Mouse (Mus musculus): ENCODE results near the gene Spaar. TPM values are rescaled to one million over a fixed set of nuclear protein-coding genes. Genes with fewer than 3 reads are reported as not detected.

The Spaar gene
- total and polyA plus RNA-seq, 3 experiments: 4.4 to 5.2 (median 4.8) TPM

DNA sequence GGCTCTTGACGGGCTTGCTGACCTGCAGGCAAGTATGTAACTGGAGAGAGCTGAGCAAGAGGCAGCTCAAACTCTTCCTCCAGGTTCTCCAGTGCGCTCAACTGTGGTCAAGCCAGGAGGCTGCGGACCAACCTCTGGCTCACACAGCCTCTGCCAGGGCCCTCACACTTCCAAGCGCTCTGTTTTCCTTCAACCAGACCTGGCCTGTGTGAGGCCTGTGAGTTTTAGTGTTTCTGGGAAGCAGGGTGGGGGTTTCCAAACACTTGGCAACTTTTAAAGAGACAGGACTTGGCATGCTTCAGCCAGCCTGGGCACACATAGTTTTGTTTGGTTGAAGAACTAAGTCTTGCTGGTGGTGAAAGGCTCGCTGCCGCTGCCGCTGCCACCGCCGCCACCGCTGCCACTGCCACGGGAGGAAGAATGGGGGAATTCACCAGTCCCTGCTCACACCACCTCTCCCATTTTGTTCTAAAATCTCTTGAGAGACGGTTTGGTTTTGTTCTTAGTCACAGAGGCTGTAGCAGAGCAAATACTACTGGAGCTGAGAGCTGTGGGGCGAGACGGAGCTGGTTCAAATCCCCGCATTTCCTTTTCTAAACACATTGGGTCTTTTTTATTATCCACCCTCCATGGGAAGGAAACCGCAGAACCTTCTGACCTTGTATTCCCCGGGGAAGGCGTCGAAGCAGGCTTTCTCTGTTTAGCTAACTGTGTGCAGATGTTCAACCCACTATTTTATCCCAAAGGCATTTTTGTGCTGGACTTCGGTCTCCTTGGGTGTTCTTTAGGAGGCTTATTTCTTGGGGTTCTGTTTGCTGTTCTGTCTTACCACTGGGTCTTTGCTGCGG is 30.0 kb downstream of the Spaar start:
- intact Hi-C loops (cut with DNase I): no loop called here
- peak overlapping the region; percentile 29 for H3K27ac ChIP-seq
- TF ChIP-seq CTCF (IDR thresholded peaks at IDR 0.05): no peak
- TF ChIP-seq EP300 (IDR thresholded peaks at IDR 0.05; ENCODE audit: insufficient read depth, low read depth, low read length): no peak
- no peak for TF ChIP-seq POLR2A (IDR thresholded peaks at IDR 0.05; ENCODE audit: insufficient read depth, low read depth, low read length)
- peaks cover 9% of the 10 kb centered on the region for H3K4me1 ChIP-seq (ENCODE audit: control insufficient read depth, insufficient read depth, low read length)
- no peaks in the 10 kb centered on the region for H3K36me3 ChIP-seq (ENCODE audit: control insufficient read depth, insufficient read depth, low read length)
- H3K27me3 ChIP-seq (ENCODE audit: control insufficient read depth, insufficient read depth, low read length): no peaks in the 10 kb centered on the region
- peak in 1 of 2 experiments; percentile 44 for DNase-seq
- no peaks in the 10 kb centered on the region for H3K79me2 ChIP-seq (replicated peaks; ENCODE audit: control insufficient read depth, insufficient read depth, low read length)
- H3K9ac ChIP-seq (ENCODE audit: low read depth, low read length): no peak overlapping the region
- H3K4me3 ChIP-seq: no peak overlapping the region
- WGBS: 65% methylated on average over 21 of the region's 21 CpGs

DNA sequence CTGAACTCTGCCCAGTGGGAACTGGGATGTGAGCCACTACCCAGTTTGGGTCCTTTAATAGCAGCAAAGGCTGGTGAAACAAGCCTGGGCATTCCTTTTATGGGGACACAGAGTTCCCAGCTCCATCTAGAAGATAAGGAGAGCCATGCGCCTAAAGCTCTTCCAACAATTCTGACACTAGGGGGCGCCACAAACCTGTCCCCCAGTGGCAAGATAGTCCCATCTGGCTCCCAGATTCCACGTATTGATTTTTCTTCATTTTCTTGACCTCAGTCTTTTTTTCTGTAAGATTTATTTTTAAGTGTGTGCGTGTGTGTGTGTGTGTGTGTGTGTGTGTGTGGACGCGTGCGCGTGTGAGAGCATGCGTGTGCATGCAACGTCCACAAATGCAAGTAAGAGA is 30.6 kb downstream of the Spaar start:
- 75% methylated on average over 10 of the region's 10 CpGs for WGBS
- TF ChIP-seq POLR2A (IDR thresholded peaks at IDR 0.05; ENCODE audit: insufficient read depth, low read depth, low read length) (no peak), EP300 (IDR thresholded peaks at IDR 0.05; ENCODE audit: insufficient read depth, low read depth, low read length) (no peak), CTCF (IDR thresholded peaks at IDR 0.05) (peak; percentile 70)
- intact Hi-C loops (cut with DNase I): no loop called here

DNA sequence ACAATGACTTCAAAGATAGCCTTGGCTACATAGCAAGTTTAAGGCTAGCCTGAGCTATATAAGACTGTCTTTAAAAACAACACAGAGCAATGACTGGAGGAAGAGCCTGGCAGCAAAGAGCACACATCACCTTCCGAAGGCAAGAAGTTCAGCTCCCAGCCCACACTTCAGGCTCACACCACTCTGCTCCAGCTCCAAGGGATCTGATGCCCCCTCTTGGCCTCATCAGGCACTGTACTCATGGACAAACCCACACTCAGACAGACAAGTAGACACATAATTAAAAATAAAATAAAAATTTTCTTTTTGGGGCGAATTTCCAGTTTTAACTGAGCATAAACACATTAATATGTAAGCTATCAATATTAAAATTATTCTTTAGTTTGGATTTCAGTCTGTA is 31.5 kb downstream of the Spaar start:
- WGBS: 83% methylated on average over 2 of the region's 2 CpGs
- no peaks in the 10 kb centered on the region for H3K79me2 ChIP-seq (replicated peaks; ENCODE audit: control insufficient read depth, insufficient read depth, low read length)
- TF ChIP-seq POLR2A (IDR thresholded peaks at IDR 0.05; ENCODE audit: insufficient read depth, low read depth, low read length): no peak
- TF ChIP-seq CTCF (IDR thresholded peaks at IDR 0.05): peak; percentile 31
- no peak for TF ChIP-seq EP300 (IDR thresholded peaks at IDR 0.05; ENCODE audit: insufficient read depth, low read depth, low read length)
- H3K36me3 ChIP-seq (ENCODE audit: control insufficient read depth, insufficient read depth, low read length): no peaks in the 10 kb centered on the region
- peaks cover 9% of the 10 kb centered on the region for H3K4me1 ChIP-seq (ENCODE audit: control insufficient read depth, insufficient read depth, low read length)
- H3K9ac ChIP-seq (ENCODE audit: low read depth, low read length): no peak overlapping the region
- no peak overlapping the region for H3K4me3 ChIP-seq
- DNase-seq: no peak
- no peak overlapping the region for H3K27ac ChIP-seq
- intact Hi-C loops (cut with DNase I): no loop called here
- no peaks in the 10 kb centered on the region for H3K27me3 ChIP-seq (ENCODE audit: control insufficient read depth, insufficient read depth, low read length)

More for the DNA sequence above, 30.6 kb downstream of the Spaar start:
- Histone ChIP-seq H3K27me3 (ENCODE audit: control insufficient read depth, insufficient read depth, low read length) (no peaks in the 10 kb centered on the region), H3K36me3 (ENCODE audit: control insufficient read depth, insufficient read depth, low read length) (no peaks in the 10 kb centered on the region), H3K27ac (peak overlapping the region; percentile 29), H3K4me1 (ENCODE audit: control insufficient read depth, insufficient read depth, low read length) (peaks cover 9% of the 10 kb centered on the region), H3K4me3 (no peak overlapping the region), H3K79me2 (replicated peaks; ENCODE audit: control insufficient read depth, insufficient read depth, low read length) (no peaks in the 10 kb centered on the region), H3K9ac (ENCODE audit: low read depth, low read length) (no peak overlapping the region)
- peak in 1 of 2 experiments; percentile 21 for DNase-seq

DNA sequence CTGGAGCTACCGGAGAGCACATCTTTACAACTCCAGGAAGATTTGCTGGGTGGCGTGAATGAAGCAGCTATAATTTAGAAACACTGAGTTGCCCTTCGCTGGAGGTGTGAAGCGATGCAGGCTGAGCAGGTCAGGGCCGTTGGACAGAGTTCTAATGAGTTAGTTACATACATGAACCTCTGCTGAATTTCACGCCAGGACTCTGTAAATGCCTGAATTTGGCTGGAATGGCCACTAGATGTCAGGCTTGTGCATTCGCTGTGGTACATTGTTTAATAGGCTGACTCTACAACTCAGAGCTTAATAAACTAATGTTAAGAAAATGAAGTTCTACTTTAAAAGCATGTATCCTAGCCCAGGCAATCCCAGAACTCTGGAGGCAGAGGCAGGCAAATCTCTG is 33.6 kb downstream of the Spaar start:
- DNase-seq: peak; percentile 50 to 64
- Histone ChIP-seq H3K79me2 (replicated peaks; ENCODE audit: control insufficient read depth, insufficient read depth, low read length) (no peaks in the 10 kb centered on the region), H3K4me1 (ENCODE audit: control insufficient read depth, insufficient read depth, low read length) (peaks cover 1% of the 10 kb centered on the region; the same call in 1 of the 2 replicates), H3K9ac (ENCODE audit: low read depth, low read length) (no peak overlapping the region), H3K4me3 (no peak overlapping the region), H3K27me3 (ENCODE audit: control insufficient read depth, insufficient read depth, low read length) (no peaks in the 10 kb centered on the region), H3K27ac (no peak overlapping the region), H3K36me3 (ENCODE audit: control insufficient read depth, insufficient read depth, low read length) (no peaks in the 10 kb centered on the region)
- intact Hi-C loops (cut with DNase I): loop anchor here (1.0 to 2.0 kb wide), 2 partner anchors 39 to 98 kb away; no protein-coding TSS in a partner anchor
- 25% methylated on average over 7 of the region's 7 CpGs for WGBS
- TF ChIP-seq EP300 (IDR thresholded peaks at IDR 0.05; ENCODE audit: insufficient read depth, low read depth, low read length) (no peak), CTCF (IDR thresholded peaks at IDR 0.05) (peak; percentile 89), POLR2A (IDR thresholded peaks at IDR 0.05; ENCODE audit: insufficient read depth, low read depth, low read length) (no peak)

DNA sequence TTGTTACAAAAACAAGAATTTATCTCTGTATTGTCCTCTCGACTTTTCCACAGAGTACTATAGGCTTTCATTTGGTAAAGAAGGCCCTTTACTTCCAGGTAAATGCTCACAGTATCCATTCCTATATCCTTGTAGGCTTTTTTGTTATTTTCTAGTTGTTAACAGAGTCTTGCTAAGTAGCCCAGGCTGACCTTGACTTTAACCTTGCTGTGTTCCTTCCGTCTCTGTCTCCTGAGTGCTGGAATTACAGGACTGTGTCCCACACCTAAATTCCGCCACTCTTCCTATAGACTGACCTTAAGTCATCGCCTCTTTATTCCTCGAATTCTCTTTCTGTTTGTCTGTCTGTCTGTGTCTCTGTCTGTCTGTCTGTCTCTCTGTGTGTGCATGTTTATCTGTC is 38.5 kb downstream of the Spaar start:
- Histone ChIP-seq H3K9ac (ENCODE audit: low read depth, low read length) (no peak overlapping the region), H3K27ac (no peak overlapping the region), H3K36me3 (ENCODE audit: control insufficient read depth, insufficient read depth, low read length) (no peaks in the 10 kb centered on the region), H3K4me1 (ENCODE audit: control insufficient read depth, insufficient read depth, low read length) (peaks cover under 1% of the 10 kb centered on the region; the same call in 1 of the 2 replicates), H3K79me2 (replicated peaks; ENCODE audit: control insufficient read depth, insufficient read depth, low read length) (no peaks in the 10 kb centered on the region), H3K4me3 (no peak overlapping the region), H3K27me3 (ENCODE audit: control insufficient read depth, insufficient read depth, low read length) (no peaks in the 10 kb centered on the region)
- intact Hi-C loops (cut with DNase I): no loop called here
- WGBS: 84% methylated on average over 5 of the region's 5 CpGs
- TF ChIP-seq EP300 (IDR thresholded peaks at IDR 0.05; ENCODE audit: insufficient read depth, low read depth, low read length): no peak
- no peak for TF ChIP-seq CTCF (IDR thresholded peaks at IDR 0.05)
- TF ChIP-seq POLR2A (IDR thresholded peaks at IDR 0.05; ENCODE audit: insufficient read depth, low read depth, low read length): no peak
- no peak for DNase-seq

DNA sequence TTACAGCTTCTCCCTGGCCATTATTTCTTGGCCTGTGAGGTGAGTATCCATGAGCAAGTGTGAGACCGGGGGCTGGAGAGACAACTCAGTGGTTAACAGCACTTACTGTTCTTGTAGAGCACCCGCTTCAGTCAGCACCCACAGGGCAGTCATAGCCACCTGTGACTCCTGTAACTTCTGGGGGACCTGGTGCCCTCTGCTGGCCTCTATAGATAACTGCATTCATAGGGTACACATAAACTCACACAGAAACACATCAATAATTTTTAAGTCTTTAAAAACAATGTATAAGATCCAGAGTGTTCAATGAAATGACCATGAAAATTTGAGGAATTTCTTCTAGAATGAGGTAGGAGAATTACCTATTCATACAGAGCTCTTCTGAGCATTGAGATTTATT is 39.5 kb downstream of the Spaar start:
- intact Hi-C loops (cut with DNase I): no loop called here

More for the DNA sequence above, 39.5 kb downstream of the Spaar start:
- no peak overlapping the region for H3K4me3 ChIP-seq
- TF ChIP-seq POLR2A (IDR thresholded peaks at IDR 0.05; ENCODE audit: insufficient read depth, low read depth, low read length) (no peak), CTCF (IDR thresholded peaks at IDR 0.05) (no peak), EP300 (IDR thresholded peaks at IDR 0.05; ENCODE audit: insufficient read depth, low read depth, low read length) (no peak)
- no peaks in the 10 kb centered on the region for H3K4me1 ChIP-seq (ENCODE audit: control insufficient read depth, insufficient read depth, low read length)
- H3K79me2 ChIP-seq (replicated peaks; ENCODE audit: control insufficient read depth, insufficient read depth, low read length): no peaks in the 10 kb centered on the region
- no peaks in the 10 kb centered on the region for H3K36me3 ChIP-seq (ENCODE audit: control insufficient read depth, insufficient read depth, low read length)
- WGBS: 98% methylated on average over 2 of the region's 2 CpGs
- no peak overlapping the region for H3K9ac ChIP-seq (ENCODE audit: low read depth, low read length)
- no peak overlapping the region for H3K27ac ChIP-seq
- no peak for DNase-seq
- H3K27me3 ChIP-seq (ENCODE audit: control insufficient read depth, insufficient read depth, low read length): no peaks in the 10 kb centered on the region
